Mouse (Mus musculus): ENCODE results near the gene Mpp3.

DNA sequence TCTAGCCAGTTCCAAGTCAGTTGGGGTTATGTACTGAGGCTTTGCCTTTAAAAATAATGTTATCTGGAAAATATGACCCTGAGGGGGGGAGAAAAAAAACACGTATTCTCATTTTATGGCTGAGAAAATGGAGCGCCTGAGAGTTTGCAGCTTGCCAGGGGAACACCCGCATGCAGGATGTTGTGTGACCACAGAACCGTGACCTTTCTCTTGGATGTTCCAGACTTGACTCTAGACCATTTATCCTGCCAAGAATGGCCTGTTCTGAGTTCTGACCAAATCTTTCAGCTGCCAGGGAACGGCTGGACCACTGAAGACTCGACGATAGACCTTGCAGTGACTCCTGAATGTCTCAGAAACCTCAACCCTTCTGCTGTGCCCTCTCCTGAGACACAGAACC is 24.9 kb upstream of the Mpp3 start:
- TF ChIP-seq CTCF (IDR thresholded peaks at IDR 0.05; ENCODE audit: insufficient read depth, low read length) (no peak), POLR2A (IDR thresholded peaks at IDR 0.05; ENCODE audit: borderline replicate concordance, extremely low read depth, low read depth, low read length) (no peak)
